Mouse (Mus musculus): ENCODE measurements around the gene Ift80. TPM values are rescaled to one million over a fixed set of nuclear protein-coding genes. Genes with fewer than 3 reads are reported as not detected.

Ift80 gene
- 8.3 and 9.5 TPM in 2 replicates for polyA plus RNA-seq (2014; fragmentation: Nextera tagmentation; extraction: Ambion mirVana)

- Histone ChIP-seq H3K9me3 (replicated peaks; ENCODE audit: control insufficient read depth, low read length) (no peaks in the 10 kb centered on the region), H3K4me2 (peak within 1 kb of the TSS; percentile 75), H3K36me3 (ENCODE audit: control insufficient read depth, insufficient read depth, low read length) (no peaks in the 10 kb centered on the region; the same call in 1 of the 2 replicates), H3K4me1 (ENCODE audit: control insufficient read depth, insufficient read depth, low read length) (no peaks in the 10 kb centered on the region; the same call in 1 of the 2 replicates), H3K9ac (ENCODE audit: low read depth, low read length) (peak within 1 kb of the TSS; percentile 98), H3K4me3 (ENCODE audit: low read depth, low read length) (peak within 1 kb of the TSS; percentile 81), H3K27me3 (ENCODE audit: control insufficient read depth, insufficient read depth, low read length) (no peaks in the 10 kb centered on the region), H3K27ac (ENCODE audit: low read depth, low read length) (peak within 1 kb of the TSS; percentile 97)
- under 1% methylated on average over 76 of the region's 76 CpGs for WGBS (ENCODE audit: insufficient replicate concordance)
- peak; percentile 92 for ATAC-seq (replicated peaks; ENCODE audit: insufficient number of reproducible peaks, low FRiP score, low TSS enrichment)
These were observed at the start of gene Ift80, which contains the start of gene Smc4 for GRCm38 (mm10) chr3:69004437-69005337. TSS of gene Ift80 (minus strand) at chr3:69004570. TSS of gene Smc4 (plus strand) at chr3:69004738.

GRCm38 (mm10) chr3:69051894-69052293 is 47.5 kb upstream of the Ift80 start:
- Histone ChIP-seq H3K9me3 (replicated peaks; ENCODE audit: control insufficient read depth, low read length) (no peaks in the 10 kb centered on the region), H3K36me3 (ENCODE audit: control insufficient read depth, insufficient read depth, low read length) (no peaks in the 10 kb centered on the region), H3K27me3 (ENCODE audit: control insufficient read depth, insufficient read depth, low read length) (no peaks in the 10 kb centered on the region), H3K9ac (ENCODE audit: low read depth, low read length) (no peak overlapping the region), H3K4me1 (ENCODE audit: control insufficient read depth, insufficient read depth, low read length) (no peaks in the 10 kb centered on the region; the same call in 1 of the 2 replicates), H3K4me3 (ENCODE audit: low read depth, low read length) (no peak overlapping the region), H3K27ac (ENCODE audit: low read depth, low read length) (no peak overlapping the region), H3K4me2 (no peak overlapping the region)
- no peak for ATAC-seq (replicated peaks; ENCODE audit: insufficient number of reproducible peaks, low FRiP score, low TSS enrichment)
- 90% methylated on average over 11 of the region's 11 CpGs for WGBS (ENCODE audit: insufficient replicate concordance)

GRCm38 (mm10) chr3:69049011-69049410 is 44.6 kb upstream of the Ift80 start:
- H3K27ac ChIP-seq (ENCODE audit: low read depth, low read length) = no peak overlapping the region
- no peak for ATAC-seq (replicated peaks; ENCODE audit: insufficient number of reproducible peaks, low FRiP score, low TSS enrichment)
- 83% methylated on average over 6 of the region's 6 CpGs for WGBS (ENCODE audit: insufficient replicate concordance)
- H3K36me3 ChIP-seq (ENCODE audit: control insufficient read depth, insufficient read depth, low read length) = no peaks in the 10 kb centered on the region
- H3K9ac ChIP-seq (ENCODE audit: low read depth, low read length) = no peak overlapping the region
- no peak overlapping the region for H3K4me3 ChIP-seq (ENCODE audit: low read depth, low read length)
- H3K4me2 ChIP-seq = no peak overlapping the region
- no peaks in the 10 kb centered on the region for H3K27me3 ChIP-seq (ENCODE audit: control insufficient read depth, insufficient read depth, low read length)
- no peaks in the 10 kb centered on the region for H3K9me3 ChIP-seq (replicated peaks; ENCODE audit: control insufficient read depth, low read length)
- H3K4me1 ChIP-seq (ENCODE audit: control insufficient read depth, insufficient read depth, low read length) = peaks cover 3% of the 10 kb centered on the region; the same call in 1 of the 2 replicates

- H3K4me1 ChIP-seq (ENCODE audit: control insufficient read depth, insufficient read depth, low read length) = peaks cover 5% of the 10 kb centered on the region; the same call in 1 of the 2 replicates
- WGBS (ENCODE audit: insufficient replicate concordance) = 73% methylated on average over 4 of the region's 4 CpGs
- H3K27ac ChIP-seq (ENCODE audit: low read depth, low read length) = no peak overlapping the region
- no peaks in the 10 kb centered on the region for H3K9me3 ChIP-seq (replicated peaks; ENCODE audit: control insufficient read depth, low read length)
- 0 out of 2 replicates have a peak overlapping the region, but pooled peaks have one; percentile 22 for H3K9ac ChIP-seq (ENCODE audit: low read depth, low read length)
- H3K4me2 ChIP-seq = no peak overlapping the region
- ATAC-seq (replicated peaks; ENCODE audit: insufficient number of reproducible peaks, low FRiP score, low TSS enrichment) = no peak
- no peaks in the 10 kb centered on the region for H3K36me3 ChIP-seq (ENCODE audit: control insufficient read depth, insufficient read depth, low read length)
- H3K27me3 ChIP-seq (ENCODE audit: control insufficient read depth, insufficient read depth, low read length) = no peaks in the 10 kb centered on the region
- no peak overlapping the region for H3K4me3 ChIP-seq (ENCODE audit: low read depth, low read length)
These were observed 43.3 kb upstream of the Ift80 start for GRCm38 (mm10) chr3:69047684-69048083.

GRCm38 (mm10) chr3:69046509-69046908 is 42.1 kb upstream of the Ift80 start:
- H3K36me3 ChIP-seq (ENCODE audit: control insufficient read depth, insufficient read depth, low read length) = no peaks in the 10 kb centered on the region
- no peak overlapping the region for H3K27ac ChIP-seq (ENCODE audit: low read depth, low read length)

GRCm38 (mm10) chr3:69045750-69046149 is 41.4 kb upstream of the Ift80 start:
- H3K36me3 ChIP-seq (ENCODE audit: control insufficient read depth, insufficient read depth, low read length) = no peaks in the 10 kb centered on the region
- H3K4me2 ChIP-seq = peak overlapping the region; percentile 81
- H3K9ac ChIP-seq (ENCODE audit: low read depth, low read length) = peak overlapping the region; percentile 88; the same call in 1 of the 2 replicates
- peak overlapping the region; percentile 98; the same call in 1 of the 2 replicates for H3K27ac ChIP-seq (ENCODE audit: low read depth, low read length)
- peaks cover 5% of the 10 kb centered on the region; the same call in 1 of the 2 replicates for H3K4me1 ChIP-seq (ENCODE audit: control insufficient read depth, insufficient read depth, low read length)
- H3K4me3 ChIP-seq (ENCODE audit: low read depth, low read length) = peak overlapping the region; percentile 67
- H3K27me3 ChIP-seq (ENCODE audit: control insufficient read depth, insufficient read depth, low read length) = no peaks in the 10 kb centered on the region
- no peak for ATAC-seq (replicated peaks; ENCODE audit: insufficient number of reproducible peaks, low FRiP score, low TSS enrichment)
- no peaks in the 10 kb centered on the region for H3K9me3 ChIP-seq (replicated peaks; ENCODE audit: control insufficient read depth, low read length)
- WGBS (ENCODE audit: insufficient replicate concordance) = 26% methylated on average over 13 of the region's 13 CpGs

More at GRCm38 (mm10) chr3:69046509-69046908, 42.1 kb upstream of the Ift80 start:
- WGBS (ENCODE audit: insufficient replicate concordance) = 18% methylated on average over 4 of the region's 4 CpGs
- H3K4me1 ChIP-seq (ENCODE audit: control insufficient read depth, insufficient read depth, low read length) = peaks cover 5% of the 10 kb centered on the region; the same call in 1 of the 2 replicates
- no peak overlapping the region for H3K9ac ChIP-seq (ENCODE audit: low read depth, low read length)
- no peak overlapping the region for H3K4me3 ChIP-seq (ENCODE audit: low read depth, low read length)
- H3K9me3 ChIP-seq (replicated peaks; ENCODE audit: control insufficient read depth, low read length) = no peaks in the 10 kb centered on the region
- H3K27me3 ChIP-seq (ENCODE audit: control insufficient read depth, insufficient read depth, low read length) = no peaks in the 10 kb centered on the region
- H3K4me2 ChIP-seq = no peak overlapping the region; the same call in 1 of the 2 replicates
- ATAC-seq (replicated peaks; ENCODE audit: insufficient number of reproducible peaks, low FRiP score, low TSS enrichment) = no peak

GRCm38 (mm10) chr3:69045400-69045703 is 41.0 kb upstream of the Ift80 start:
- peak overlapping the region; percentile 98 for H3K27ac ChIP-seq (ENCODE audit: low read depth, low read length)
- no peaks in the 10 kb centered on the region for H3K9me3 ChIP-seq (replicated peaks; ENCODE audit: control insufficient read depth, low read length)
- peak overlapping the region; percentile 81 for H3K4me2 ChIP-seq
- no peak for ATAC-seq (replicated peaks; ENCODE audit: insufficient number of reproducible peaks, low FRiP score, low TSS enrichment)
- H3K36me3 ChIP-seq (ENCODE audit: control insufficient read depth, insufficient read depth, low read length) = peaks cover 3% of the 10 kb centered on the region
- peak overlapping the region; percentile 67 for H3K4me3 ChIP-seq (ENCODE audit: low read depth, low read length)
- 13% methylated on average over 9 of the region's 9 CpGs for WGBS (ENCODE audit: insufficient replicate concordance)
- H3K9ac ChIP-seq (ENCODE audit: low read depth, low read length) = peak overlapping the region; percentile 88
- no peaks in the 10 kb centered on the region for H3K27me3 ChIP-seq (ENCODE audit: control insufficient read depth, insufficient read depth, low read length)
- H3K4me1 ChIP-seq (ENCODE audit: control insufficient read depth, insufficient read depth, low read length) = peaks cover 7% of the 10 kb centered on the region; the same call in 1 of the 2 replicates

GRCm38 (mm10) chr3:69044645-69045399 is 40.5 kb upstream of the Ift80 start, which contains the start of gene Trim59:
TSS of gene Trim59 (minus strand) at chr3:69044755.
- H3K9ac ChIP-seq (ENCODE audit: low read depth, low read length) = peak within 1 kb of the TSS; percentile 88
- WGBS (ENCODE audit: insufficient replicate concordance) = under 1% methylated on average over 61 of the region's 80 CpGs
- no peaks in the 10 kb centered on the region for H3K27me3 ChIP-seq (ENCODE audit: control insufficient read depth, insufficient read depth, low read length)

More at GRCm38 (mm10) chr3:69044645-69045399, 40.5 kb upstream of the Ift80 start, which contains the start of gene Trim59:
- Histone ChIP-seq H3K27ac (ENCODE audit: low read depth, low read length) (peak within 1 kb of the TSS; percentile 98), H3K4me2 (peak within 1 kb of the TSS; percentile 81), H3K4me3 (ENCODE audit: low read depth, low read length) (peak within 1 kb of the TSS; percentile 67), H3K9me3 (replicated peaks; ENCODE audit: control insufficient read depth, low read length) (no peaks in the 10 kb centered on the region), H3K4me1 (ENCODE audit: control insufficient read depth, insufficient read depth, low read length) (peaks cover 7% of the 10 kb centered on the region; the same call in 1 of the 2 replicates), H3K36me3 (ENCODE audit: control insufficient read depth, insufficient read depth, low read length) (peaks cover 6% of the 10 kb centered on the region)
- peak; percentile 93 for ATAC-seq (replicated peaks; ENCODE audit: insufficient number of reproducible peaks, low FRiP score, low TSS enrichment)
